Mouse (Mus musculus) midbrain, embryonic 16.5 days (tissue): ENCODE data around the gene Unc13b. TPM values are rescaled to one million over a fixed set of nuclear protein-coding genes. Genes with fewer than 3 reads are reported as not detected.

ENCODE experiments used
- polyA plus RNA-seq: library from polyadenylated mRNA; unstranded; fragments of >200 nt; fragmentation: Nextera tagmentation; extraction: Ambion mirVana; gene quantifications from 2 replicates; pipeline ENCODE4 v1.2.1, GENCODE M21; 2015

Unc13b gene
- polyA plus RNA-seq, 1 experiment from 2014 or later: 19.5 TPM

Other genes starting within 250 kb of the Unc13b start
- 0.06 TPM in 1 of 2 replicates, not detected in the other for gene Fam205a1, start 205.1 kb upstream of the Unc13b start, polyA plus RNA-seq
- gene Gm12394, start 202.2 kb upstream of the Unc13b start, polyA plus RNA-seq: 0.67 and 0.76 TPM in 2 replicates
- 2.0 and 2.3 TPM in 2 replicates for gene Fam205c, start 184.7 kb upstream of the Unc13b start, polyA plus RNA-seq
- 44.1 and 45.8 TPM in 2 replicates for gene Phf24, start 142.3 kb upstream of the Unc13b start, polyA plus RNA-seq
- 53.8 and 56.8 TPM in 2 replicates for gene Dnajb5, start 109.1 kb upstream of the Unc13b start, polyA plus RNA-seq
- gene 1700022I11Rik, start 89.3 kb upstream of the Unc13b start, polyA plus RNA-seq: 0.43 and 0.57 TPM in 2 replicates
- 498 and 509 TPM in 2 replicates for gene Vcp, start 58.4 kb upstream of the Unc13b start, polyA plus RNA-seq
- gene Fancg, start 48.4 kb upstream of the Unc13b start, polyA plus RNA-seq: 26.9 and 30.0 TPM in 2 replicates
- 29.0 and 32.0 TPM in 2 replicates for gene Pigo, start 33.1 kb upstream of the Unc13b start, polyA plus RNA-seq
- 211 and 234 TPM in 2 replicates for gene Stoml2, start 27.2 kb upstream of the Unc13b start, polyA plus RNA-seq
- 43.4 and 49.9 TPM in 2 replicates for gene Fam214b, start 12.7 kb upstream of the Unc13b start, polyA plus RNA-seq
- 0.72 and 0.90 TPM in 2 replicates for gene Atp8b5, start 208.2 kb downstream of the Unc13b start, polyA plus RNA-seq